Mouse (Mus musculus) embryonic facial prominence, embryonic 13.5 days (tissue): ENCODE data around the gene Tmem42. TPM values are rescaled to one million over a fixed set of nuclear protein-coding genes. Genes with fewer than 3 reads are reported as not detected.

Experiments used
- ATAC-seq: fragments of 200-750 bp; cut with Nextera tagmentation; 2 replicates; pipeline ENCODE4 v1.8.0; 2017; ENCODE audit warnings: low read depth; ENCODE audit not compliant: insufficient number of reproducible peaks, insufficient read depth, low FRiP score, low TSS enrichment
- H3K27ac ChIP-seq: fragments of 300-500 bp; sonication (generic); 2 replicates; pipeline ENCODE4 v1.5.1; 2015; ENCODE audit warnings: moderate library complexity, mild to moderate bottlenecking, inconsistent platforms
- H3K27me3 ChIP-seq: fragments of 300-500 bp; sonication (generic); 2 replicates; pipeline ENCODE4 v1.6.1; 2015; ENCODE audit warnings: mild to moderate bottlenecking, inconsistent platforms
- H3K36me3 ChIP-seq: fragments of 300-500 bp; sonication (generic); 2 replicates; pipeline ENCODE4 v1.6.1; 2015; ENCODE audit warnings: mild to moderate bottlenecking, inconsistent platforms
- H3K4me1 ChIP-seq: fragments of 300-500 bp; sonication (generic); 2 replicates; pipeline ENCODE4 v1.6.1; 2015; ENCODE audit warnings: inconsistent platforms
- H3K4me2 ChIP-seq: fragments of 300-500 bp; sonication (generic); 2 replicates; pipeline ENCODE4 v1.6.1; 2015; ENCODE audit warnings: moderate library complexity, mild to moderate bottlenecking, inconsistent platforms
- H3K4me3 ChIP-seq: fragments of 300-500 bp; sonication (generic); 2 replicates; pipeline ENCODE4 v1.5.1; 2015; ENCODE audit warnings: mild to moderate bottlenecking, inconsistent platforms
- H3K9ac ChIP-seq: fragments of 300-500 bp; sonication (generic); 2 replicates; pipeline ENCODE4 v1.6.1; 2015; ENCODE audit warnings: mild to moderate bottlenecking, inconsistent platforms
- H3K9me3 ChIP-seq: fragments of 300-500 bp; sonication (generic); 2 replicates; pipeline ENCODE4 v1.6.1; 2016; ENCODE audit warnings: inconsistent platforms
- WGBS: fragments of 180-500 bp; shearing (Covaris S2); methylation state at CpG from one replicate; pipeline ENCODE4 v1.1.7; 2015; ENCODE audit warnings: mixed read lengths; 5-methylcytosine and 5-hydroxymethylcytosine counted together
- polyA plus RNA-seq: library from polyadenylated mRNA; unstranded; fragments of >200 nt; fragmentation: Nextera tagmentation; extraction: Ambion mirVana; gene quantifications from 2 replicates; pipeline ENCODE4 v1.2.1, GENCODE M21; 2015

Tmem42 gene
- polyA plus RNA-seq, 1 experiment from 2014 or later = 25.6 TPM

GRCm38 (mm10) chr9:123060172-123060571, 39.0 kb downstream of the Tmem42 start:
- H3K9me3 ChIP-seq = no peaks in the 10 kb centered on the region
- H3K36me3 ChIP-seq = no peaks in the 10 kb centered on the region
- no peak overlapping the region for H3K4me3 ChIP-seq
- no peak for ATAC-seq
- H3K27ac ChIP-seq = no peak overlapping the region
- H3K4me2 ChIP-seq = no peak overlapping the region
- H3K27me3 ChIP-seq = no peaks in the 10 kb centered on the region
- WGBS = 88% methylated on average over 3 of the region's 3 CpGs
- H3K9ac ChIP-seq = no peak overlapping the region
- H3K4me1 ChIP-seq = no peaks in the 10 kb centered on the region

Other genes starting within 250 kb of the Tmem42 start
- gene Tcaim, start 215.8 kb upstream of the Tmem42 start, polyA plus RNA-seq = 7.5 and 8.6 TPM in 2 replicates
- 0.62 and 0.73 TPM in 2 replicates for gene Gm35549, start 177.3 kb upstream of the Tmem42 start, polyA plus RNA-seq
- 78.0 and 80.8 TPM in 2 replicates for gene Zfp445, start 155.3 kb upstream of the Tmem42 start, polyA plus RNA-seq
- 5.6 and 5.9 TPM in 2 replicates for gene Zkscan7, start 135.6 kb upstream of the Tmem42 start, polyA plus RNA-seq
- 23.9 and 24.5 TPM in 2 replicates for gene Zfp105, start 98.3 kb upstream of the Tmem42 start, polyA plus RNA-seq
- 35.2 and 35.7 TPM in 2 replicates for gene 1110059G10Rik, start 70.3 kb upstream of the Tmem42 start, polyA plus RNA-seq
- gene Kif15, start 70.3 kb upstream of the Tmem42 start, polyA plus RNA-seq = 70.1 and 73.7 TPM in 2 replicates
- 0.55 and 0.59 TPM in 2 replicates for gene Tgm4, start 13.4 kb downstream of the Tmem42 start, polyA plus RNA-seq
- gene Zdhhc3, start 91.9 kb downstream of the Tmem42 start, polyA plus RNA-seq = 72.1 and 74.7 TPM in 2 replicates
- gene Exosc7, start 91.9 kb downstream of the Tmem42 start, polyA plus RNA-seq = 99.4 and 104 TPM in 2 replicates
- gene Clec3b, start 129.6 kb downstream of the Tmem42 start, polyA plus RNA-seq = 0.21 TPM in 1 of 2 replicates, not detected in the other
- 8.3 and 9.2 TPM in 2 replicates for gene Cdcp1, start 194.7 kb downstream of the Tmem42 start, polyA plus RNA-seq
- gene Tmem158, start 239.4 kb downstream of the Tmem42 start, polyA plus RNA-seq = 7.2 and 7.8 TPM in 2 replicates